Mouse (Mus musculus): ENCODE measurements around the gene Mrps34.

Mrps34 gene

DNA sequence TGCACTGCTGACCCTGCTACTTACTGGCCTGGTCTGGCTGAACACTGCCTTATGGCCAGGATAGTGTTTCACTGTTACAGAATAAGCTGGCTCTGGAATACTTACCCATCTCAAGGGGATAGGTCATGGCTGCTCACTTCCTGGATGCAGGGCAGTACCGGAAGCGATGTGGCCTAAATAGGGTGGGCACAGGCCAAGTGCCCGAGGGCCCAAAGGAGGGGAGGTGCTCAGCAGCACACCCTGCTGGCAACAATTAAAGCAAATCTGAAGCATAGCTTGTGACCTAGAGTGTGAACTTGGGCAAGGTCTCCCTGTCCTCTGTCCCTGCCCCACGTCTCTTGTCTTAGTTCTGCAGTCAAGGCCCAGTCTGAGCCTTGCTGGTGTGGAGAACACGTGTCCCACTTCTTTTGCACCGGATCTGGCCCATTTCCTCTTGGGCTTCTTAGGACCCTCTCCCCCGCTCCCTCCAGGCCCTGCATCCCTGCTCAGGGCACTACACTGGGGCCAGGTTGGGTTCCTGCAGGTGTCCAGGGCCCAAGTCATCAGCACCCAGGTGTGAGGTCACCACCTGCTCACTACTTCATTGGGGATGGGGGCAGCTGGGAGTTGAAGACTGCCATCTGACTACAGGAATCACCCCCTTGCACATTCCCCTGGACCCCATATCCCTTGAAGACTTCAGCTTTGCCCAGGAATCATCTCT lies 13.0 kb upstream of the Mrps34 start:
- in situ Hi-C loops (cut with MseI, MboI) = no loop called here

DNA sequence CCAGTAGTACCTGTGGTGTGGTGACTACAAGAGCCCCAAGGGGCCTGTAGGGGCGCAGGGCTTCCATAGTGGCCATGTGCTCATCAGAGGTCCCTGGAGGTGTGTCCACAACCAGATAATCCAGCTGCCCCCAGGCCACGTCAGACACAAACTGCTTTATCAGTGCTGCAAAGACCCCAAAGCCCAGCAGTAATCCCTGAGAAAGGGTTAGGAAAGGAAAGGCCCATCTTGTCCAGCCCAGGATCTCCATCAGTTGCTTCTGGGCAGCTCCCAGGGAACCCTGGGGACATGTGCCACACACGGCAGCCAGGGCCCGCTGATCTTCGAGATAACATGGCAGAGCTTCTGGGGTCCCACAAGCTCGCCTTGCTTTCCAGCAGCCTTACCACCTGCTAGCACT lies 10.5 kb upstream of the Mrps34 start:
- in situ Hi-C loops (cut with MseI, MboI) = no loop called here

DNA sequence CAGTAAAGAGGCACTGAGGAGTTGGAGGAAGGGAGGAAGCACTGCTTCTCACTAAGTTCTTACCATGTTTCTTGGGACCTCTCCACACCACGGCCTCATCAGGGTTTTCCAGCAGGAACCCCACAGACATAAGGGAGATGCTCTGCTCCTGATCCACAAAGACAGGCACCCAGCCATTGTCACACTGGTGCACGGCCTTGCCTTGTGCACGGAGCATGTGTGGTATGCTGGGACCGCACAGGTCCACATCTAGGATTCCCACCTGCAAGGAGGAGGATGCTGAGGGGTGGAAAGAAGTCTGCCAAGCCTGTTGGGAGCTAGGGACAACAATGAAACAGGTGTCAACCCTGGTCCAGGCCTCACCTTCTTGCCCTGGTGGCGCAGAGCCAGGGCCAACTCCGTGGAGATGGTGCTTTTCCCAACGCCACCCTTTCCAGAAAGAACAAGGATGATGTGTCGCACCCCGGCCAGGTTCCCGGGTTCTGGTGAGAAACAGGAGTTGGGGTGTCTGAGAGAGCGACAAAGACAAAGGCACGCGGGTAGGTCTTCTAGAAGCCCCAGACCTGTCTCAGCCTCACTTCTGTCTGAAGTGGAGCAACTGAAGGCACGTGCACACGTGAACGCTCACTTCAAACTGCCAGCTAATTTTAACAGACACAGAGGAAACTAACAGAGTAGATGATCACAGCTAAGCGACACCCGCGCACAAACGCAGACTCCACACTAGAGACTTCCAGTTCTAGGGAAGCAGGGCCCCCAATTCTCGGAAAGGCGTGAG lies 9.4 kb upstream of the Mrps34 start:
- in situ Hi-C loops (cut with MseI, MboI) = no loop called here

DNA sequence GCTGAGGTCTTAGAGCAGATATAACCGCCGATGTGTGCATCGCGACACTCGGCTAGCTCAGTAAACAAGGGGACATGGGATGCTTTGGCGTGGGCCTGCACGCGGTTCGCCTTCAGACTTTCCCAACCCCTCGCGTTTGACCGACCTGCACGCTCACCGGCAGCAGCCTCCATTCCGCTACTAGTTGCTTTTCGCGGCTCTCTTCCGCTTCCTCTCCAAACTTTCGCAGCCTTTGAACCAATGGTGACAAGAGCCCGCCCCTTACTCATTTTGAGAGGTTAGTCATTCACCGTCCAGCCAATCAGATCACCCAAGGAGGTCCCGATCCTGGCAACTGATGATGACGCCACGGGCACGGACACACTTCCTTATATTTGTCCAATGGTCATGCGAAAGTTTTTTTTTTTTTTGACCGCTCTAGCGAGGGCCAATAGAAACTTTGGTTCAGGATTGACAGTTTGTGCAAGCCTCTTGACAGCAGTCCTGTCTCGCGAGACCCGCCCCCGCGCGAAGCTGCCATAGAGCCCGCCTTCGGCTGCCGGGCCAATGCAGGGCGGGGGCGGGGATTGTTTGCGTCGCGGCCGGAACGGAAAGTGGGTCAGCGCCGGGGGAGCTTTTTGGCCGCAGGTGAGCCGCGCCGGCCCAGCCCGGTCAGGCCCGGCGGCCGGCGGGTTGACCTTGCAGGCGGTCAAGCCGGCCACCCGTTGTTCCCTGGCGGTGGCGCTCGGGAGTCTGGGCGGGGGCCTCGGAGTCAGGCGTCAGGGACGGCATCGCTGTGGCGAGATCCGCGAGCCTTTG lies 8.6 kb upstream of the Mrps34 start, which contains the start of the genes Nubp2 and Spsb3:
Gene Nubp2 (minus strand): TSS at position 216 of the 798 bp plus-strand sequence.
Gene Spsb3 (plus strand): TSS at position 510 of the 798 bp plus-strand sequence.
- in situ Hi-C loops (cut with MseI, MboI) = no loop called here

DNA sequence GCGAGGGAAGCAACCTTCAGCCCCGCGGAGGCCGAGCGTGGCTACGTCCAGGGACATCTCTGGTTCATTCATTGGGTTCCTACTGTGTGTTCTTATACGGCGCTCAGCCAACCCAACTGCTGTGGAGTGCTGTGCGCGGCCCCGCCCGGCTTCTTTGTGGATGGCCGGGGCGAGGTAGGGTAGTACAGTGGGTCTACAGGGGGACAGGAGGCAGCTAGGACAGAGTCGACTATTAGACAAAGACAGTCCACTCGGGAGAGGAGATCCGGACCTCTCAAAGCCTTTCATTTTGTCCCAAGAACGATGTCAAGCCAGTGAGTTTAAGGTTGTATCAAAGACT lies 8.0 kb upstream of the Mrps34 start:
- in situ Hi-C loops (cut with MseI, MboI) = no loop called here

DNA sequence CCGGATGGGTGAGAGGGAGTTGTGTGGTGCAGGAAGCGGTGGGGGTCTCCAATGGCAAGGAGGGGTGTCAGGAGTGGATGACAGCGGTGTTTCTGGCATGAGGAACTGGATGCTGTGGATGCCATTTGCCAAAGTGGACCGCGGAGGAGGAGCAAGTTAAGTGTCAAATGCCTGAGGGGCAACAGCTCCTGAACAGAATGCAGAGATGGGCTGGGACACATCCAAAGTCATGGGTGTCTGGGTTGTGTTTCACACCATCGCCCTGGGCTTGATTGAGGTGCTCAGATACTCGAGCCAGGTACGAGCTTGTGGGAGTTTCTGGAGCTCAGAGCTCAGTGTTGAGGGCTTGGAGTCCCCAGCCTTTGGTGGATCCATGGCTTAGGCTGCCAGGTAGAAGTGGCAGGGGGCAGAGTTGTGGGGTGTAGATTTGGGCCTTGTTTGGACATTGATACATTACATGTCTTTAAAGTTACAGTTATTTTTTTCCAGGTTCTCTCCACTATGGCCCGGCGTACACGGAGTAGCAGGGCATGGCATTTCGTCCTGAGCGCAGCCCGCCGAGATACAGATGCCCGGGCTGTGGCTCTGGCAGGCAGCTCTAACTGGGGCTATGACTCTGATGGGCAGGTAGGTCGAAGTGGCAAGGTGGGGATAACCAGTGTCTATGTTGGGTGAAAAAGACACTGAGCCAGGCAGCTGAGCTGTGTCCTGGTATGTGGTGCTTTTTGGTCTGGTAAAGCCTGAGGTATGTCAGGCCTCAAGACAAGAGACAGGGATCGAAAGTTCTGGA lies 7.4 kb upstream of the Mrps34 start:
- in situ Hi-C loops (cut with MseI, MboI) = no loop called here

DNA sequence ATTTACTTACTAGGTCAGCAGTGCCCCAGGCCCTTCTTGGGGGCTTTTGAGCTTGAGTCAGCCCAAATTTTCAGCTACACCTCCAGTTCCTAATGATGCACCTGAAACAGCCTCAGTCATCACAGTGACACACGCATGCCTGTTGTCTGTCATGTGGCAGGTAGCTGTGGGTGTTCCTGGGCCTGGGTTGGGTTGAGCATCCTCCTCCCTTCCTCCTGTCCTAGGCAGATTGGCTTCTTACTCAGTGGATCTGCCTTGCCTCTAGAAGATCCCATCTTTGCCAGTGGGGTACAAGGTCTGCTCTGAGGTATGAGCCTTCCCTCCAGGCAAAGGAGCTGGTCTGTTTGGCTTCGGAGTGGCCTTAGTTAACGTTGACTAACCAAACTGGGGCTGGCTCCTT lies 6.1 kb upstream of the Mrps34 start:
- in situ Hi-C loops (cut with MseI, MboI) = no loop called here

DNA sequence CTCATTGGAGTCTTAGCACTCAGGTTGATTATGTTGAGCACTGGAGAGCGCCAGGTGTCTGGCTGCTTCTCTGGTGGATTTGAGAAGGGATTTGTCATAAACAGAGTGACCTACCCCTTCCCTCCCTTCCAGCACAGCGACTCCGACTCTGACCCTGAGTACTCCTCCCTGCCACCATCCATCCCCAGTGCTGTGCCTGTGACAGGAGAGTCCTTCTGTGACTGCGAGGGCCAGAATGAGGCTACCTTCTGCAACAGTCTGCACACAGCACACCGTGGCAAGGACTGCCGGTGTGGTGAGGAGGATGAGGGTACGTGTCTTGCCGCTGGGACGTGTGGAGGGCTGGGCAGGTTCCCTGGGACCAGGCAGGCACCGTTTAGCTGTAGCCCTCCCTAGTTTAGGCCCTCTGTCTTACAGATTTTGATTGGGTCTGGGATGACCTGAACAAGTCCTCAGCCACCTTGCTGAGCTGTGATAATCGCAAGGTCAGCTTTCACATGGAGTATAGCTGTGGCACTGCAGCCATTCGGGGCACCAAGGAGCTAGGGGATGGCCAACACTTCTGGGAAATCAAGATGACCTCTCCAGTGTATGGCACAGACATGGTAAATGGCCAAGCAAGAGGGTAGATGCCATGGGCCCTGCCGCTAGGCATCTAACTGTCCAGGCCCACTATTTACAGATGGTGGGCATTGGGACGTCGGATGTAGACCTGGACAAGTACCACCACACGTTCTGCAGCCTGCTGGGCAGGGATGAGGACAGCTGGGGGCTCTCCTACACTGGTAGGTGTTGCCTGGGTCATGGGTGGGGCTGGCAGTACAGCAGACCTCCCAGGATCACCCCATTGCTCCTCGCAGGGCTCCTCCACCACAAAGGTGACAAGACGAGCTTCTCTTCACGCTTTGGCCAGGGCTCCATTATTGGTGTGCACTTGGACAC lies 4.5 kb upstream of the Mrps34 start:
- in situ Hi-C loops (cut with MseI, MboI) = no loop called here

DNA sequence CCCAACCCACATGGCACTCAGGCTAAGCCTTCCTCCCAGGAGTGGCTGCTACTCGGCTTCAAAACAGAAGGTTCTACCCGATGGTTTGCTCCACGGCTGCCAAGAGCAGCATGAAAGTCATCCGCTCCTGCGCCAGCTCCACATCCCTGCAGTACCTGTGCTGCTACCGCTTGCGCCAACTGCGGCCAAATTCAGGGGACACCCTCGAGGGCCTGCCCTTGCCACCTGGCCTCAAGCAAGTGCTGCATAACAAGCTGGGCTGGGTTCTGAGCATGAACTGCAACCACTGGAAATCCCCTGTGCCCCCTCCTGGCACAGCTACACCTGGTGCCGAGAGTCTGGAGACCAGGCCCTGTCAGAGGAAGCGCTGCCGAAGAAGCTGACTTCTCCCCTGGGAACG lies 3.6 kb upstream of the Mrps34 start:
- in situ Hi-C loops (cut with MseI, MboI) = no loop called here

DNA sequence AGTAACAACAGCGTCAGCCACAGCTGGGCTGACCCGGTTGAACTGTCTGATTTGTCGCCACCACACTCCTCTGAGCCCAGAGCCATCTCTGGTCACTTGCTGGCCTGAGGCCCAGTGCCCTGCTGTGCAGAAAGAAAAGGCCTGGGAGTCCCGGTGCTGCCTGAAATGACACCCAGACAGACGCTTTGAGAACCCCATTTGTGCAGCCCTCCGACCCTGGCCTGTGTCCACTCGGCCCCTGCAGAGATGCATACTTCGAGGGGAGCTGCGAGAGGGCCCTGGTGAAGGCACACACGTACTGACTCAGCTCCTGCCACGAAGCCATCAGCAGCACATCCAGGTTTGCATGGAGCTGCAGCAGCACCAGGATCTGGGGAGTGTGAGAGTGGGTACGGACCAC lies 2.1 kb upstream of the Mrps34 start:
- in situ Hi-C loops (cut with MseI, MboI) = no loop called here

DNA sequence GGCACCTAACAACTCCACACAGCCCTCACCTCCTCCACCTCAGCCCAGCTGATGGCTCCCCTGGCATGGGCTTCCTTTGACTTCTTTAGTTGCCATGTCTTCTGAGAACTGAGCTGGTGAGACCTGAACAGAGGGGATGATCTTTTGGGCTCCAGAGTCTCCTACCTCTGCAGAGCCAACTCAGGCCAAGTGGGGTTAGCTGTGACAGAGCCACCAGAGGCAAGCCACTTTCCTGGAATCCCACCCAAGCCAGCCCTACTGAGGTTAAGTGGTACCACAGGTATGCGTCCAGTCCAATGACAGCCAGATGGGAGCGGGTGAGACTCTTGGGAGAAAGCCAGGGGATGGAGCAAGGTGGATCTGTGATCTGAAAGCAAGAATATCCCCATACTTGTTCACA lies 1.6 kb upstream of the Mrps34 start:
- in situ Hi-C loops (cut with MseI, MboI) = no loop called here

DNA sequence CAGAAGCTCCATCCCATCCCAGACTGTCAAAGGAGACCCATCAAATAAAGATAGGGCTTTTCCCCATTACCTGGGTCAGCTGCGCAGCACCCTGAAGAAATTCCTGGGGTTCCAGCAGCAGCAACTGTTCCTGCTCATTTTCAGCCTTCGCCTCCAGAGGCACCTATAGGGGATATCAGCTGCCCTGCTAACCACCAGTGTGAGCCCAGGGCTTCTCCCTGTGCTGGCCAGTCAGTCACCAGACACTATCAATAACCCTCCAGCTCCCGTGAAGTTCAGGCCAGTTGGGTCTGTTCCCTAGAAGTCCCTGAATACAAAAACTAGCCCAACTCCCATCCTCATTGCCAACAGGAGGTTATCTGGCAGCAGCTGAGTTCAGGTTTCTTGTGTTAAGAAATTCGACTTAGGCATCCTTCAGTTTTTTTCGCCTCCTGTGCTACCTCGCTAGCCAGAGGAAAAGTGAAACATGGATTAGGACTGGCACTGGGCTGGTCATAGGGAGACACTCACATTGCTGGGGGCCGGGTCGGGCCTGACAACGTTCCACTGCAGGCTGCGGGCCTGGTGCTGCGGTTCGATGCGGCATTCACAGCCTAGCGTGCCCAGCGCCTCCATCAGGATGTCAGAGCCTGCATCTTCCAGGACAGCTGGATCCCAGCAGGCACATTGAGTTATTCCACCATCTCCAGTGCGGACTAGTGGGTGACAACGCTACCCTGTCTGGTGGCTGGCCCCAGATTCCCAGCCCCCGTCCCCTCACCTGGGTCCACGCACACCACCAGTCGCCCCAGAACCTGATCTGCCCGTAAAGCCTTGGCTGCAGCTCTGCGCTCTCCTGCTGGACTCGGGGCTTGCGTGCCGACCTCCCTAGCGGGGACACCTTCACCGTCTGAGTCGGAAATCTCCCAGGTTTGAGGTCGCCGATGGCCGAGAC lies 588 bp upstream of the Mrps34 start:
- in situ Hi-C loops (cut with MseI, MboI) = no loop called here

DNA sequence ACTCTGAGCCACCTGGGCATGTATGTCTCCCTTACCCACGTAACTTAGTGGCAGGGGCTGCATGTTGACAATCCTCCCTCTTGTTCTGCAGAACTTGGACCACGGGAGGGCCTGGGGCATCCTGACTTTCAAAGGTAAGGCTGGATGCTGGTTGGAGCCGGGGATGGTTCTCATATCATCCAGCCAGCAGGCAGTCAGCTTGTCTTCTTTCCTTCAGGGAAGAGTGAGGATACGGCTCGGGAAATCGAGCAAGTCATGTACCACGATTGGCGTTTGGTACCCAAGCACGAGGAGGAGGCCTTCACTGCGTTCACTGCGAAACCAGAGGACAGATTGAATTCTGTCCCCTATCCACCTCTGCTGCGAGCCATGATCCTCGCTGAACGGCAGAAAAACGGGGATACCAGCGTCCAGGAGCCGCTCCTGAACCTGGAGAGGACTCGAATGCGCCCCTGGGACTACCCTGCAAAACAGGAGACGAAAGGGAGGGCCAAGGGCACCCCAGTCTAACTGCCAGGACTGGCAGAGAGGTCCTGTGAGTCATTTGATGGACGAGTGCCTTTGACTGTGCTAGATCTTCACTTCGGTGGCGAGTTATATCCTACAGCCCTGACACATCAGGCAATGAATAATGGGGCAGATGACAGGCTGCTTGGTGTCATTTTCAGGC lies 790 bp downstream of the Mrps34 start:
- in situ Hi-C loops (cut with MseI, MboI) = no loop called here

DNA sequence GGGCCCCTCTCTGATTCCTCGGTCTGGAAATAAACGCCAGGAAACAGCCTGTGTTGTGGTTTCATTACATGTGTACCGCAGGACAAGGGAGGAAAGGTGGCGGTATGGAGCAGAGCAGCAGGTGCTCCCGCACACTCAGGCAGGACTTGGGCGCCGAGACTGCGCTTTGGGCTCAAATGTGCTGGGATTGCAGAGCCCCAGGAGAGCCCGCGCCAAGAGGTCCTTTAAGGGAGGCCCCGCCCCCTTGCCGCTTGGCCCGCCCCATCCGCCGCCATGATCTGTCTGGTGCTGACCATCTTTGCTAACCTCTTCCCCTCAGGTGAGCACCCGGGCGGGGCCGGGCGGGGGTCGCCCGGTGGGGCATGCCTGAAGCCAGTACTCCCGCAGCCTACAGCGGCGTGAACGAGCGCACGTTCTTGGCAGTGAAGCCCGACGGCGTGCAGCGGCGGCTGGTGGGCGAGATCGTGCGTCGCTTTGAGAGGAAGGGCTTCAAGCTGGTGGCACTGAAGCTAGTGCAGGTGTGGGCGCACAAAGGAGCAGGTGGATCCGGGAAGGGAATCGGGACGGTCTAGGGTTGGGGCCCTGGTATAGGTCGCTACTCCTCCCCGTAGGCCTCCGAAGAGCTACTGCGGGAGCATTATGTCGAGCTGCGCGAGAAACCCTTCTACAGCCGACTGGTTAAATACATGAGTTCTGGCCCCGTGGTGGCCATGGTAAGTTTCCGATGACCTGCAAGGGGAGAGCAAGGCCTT lies 1.5 kb downstream of the Mrps34 start, which contains the start of gene Nme3:
Gene Nme3 (plus strand): TSS at position 260 of the 752 bp plus-strand sequence.
- in situ Hi-C loops (cut with MseI, MboI) = no loop called here

DNA sequence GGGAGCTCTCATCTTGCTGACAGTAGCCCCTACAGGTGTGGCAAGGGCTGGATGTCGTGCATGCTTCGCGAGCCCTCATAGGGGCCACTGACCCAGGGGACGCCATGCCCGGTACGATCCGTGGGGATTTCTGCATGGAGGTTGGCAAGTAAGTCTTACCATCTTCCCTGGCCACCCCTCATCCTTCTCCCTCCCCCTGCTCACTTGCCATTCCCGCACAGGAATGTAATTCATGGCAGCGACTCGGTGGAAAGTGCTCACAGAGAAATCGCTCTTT lies 2.0 kb downstream of the Mrps34 start:
- in situ Hi-C loops (cut with MseI, MboI) = no loop called here

DNA sequence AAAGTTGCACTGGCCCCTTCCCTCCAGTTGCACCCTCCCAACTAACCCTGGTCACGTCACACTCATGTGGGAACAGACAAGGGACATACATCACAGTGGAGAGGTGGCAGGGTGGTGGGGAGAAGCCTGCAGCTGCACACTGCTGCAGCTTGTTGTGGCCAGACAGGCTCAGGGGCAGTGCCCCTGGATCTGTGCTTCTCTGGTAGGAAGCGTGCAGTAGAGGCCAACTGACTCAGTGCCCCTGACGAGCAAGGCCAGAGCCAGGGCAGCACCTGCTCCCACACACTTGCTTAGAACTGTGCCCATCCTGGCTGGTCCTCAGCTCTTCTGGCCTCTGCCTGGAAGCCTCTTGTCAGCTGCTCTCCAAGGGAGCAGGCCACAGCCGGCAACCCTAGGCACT lies 2.7 kb downstream of the Mrps34 start:
- in situ Hi-C loops (cut with MseI, MboI) = no loop called here

DNA sequence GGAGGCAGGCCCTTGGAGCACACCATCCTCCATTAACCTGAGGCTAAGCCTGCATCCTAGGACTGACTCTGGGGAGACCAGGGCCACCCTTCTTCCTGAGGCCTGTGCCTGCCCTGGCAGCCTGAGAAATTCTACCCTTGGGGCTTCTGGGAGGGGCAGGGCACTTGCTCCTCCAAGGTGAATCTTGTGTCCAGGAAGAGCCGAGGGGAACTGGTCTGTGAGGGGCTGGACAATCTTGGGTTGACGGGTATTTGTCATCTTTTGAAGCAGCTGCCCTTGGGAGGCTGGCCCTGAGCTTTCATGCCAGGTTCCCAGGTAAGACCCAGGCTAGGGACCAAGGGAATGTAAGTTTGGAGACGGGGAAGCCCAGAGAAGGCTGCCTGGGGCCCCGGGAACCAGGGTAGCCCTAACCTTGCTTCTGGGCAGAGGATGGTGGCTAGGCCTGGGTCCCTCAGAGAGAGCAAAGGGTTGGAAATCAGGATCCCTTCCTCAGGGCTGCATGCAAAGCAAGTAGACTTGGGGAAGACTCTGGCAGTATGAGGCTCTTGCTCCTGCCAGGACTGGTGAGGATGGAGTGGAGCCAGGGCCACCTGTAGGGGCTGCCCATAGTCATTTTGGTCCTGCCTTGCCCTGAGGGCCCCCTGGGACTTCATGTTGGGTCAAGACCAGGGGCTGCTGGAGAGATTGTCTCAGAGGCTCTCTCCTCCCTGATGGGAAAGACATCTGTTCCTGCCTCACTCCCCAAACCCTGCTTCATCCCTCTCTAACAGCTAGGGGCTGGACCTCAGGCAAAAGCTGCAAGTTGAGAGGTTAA lies 3.3 kb downstream of the Mrps34 start:
- in situ Hi-C loops (cut with MseI, MboI) = no loop called here

All from mouse trophoblast stem cell (cell line).